Mouse (Mus musculus) heart, postnatal 25 days (tissue): ENCODE results near the gene Asns. TPM values are rescaled to one million over a fixed set of nuclear protein-coding genes. Genes with fewer than 3 reads are reported as not detected.

Experiments
- DNase-seq: peaks from one replicate; pipeline ENCODE4 v3.0.0; 2022; ENCODE audit warnings: low spot score
- intact Hi-C: fragments of 180-260 bp; cut with DNase I; formaldehyde crosslinking; loops from one replicate; pipeline ENCODE4 v1.15.1; 2025
- total RNA-seq, 2 experiments: library from RNA; stranded (reverse); gene quantifications; 2 replicates each; pipeline ENCODE4 v1.2.3; 2021

Asns gene
- 1 to 10 TPM; 3.7 to 4.4 TPM for total RNA-seq

- DNase-seq, result peak; percentile 33
- intact Hi-C loops, result no loop called here
These were observed at the start of gene Asns for GRCm38 (mm10) chr6:7692884-7693585. Asns (minus strand) TSS chr6:7693254.

- DNase-seq, result no peak
- intact Hi-C loops, result no loop called here
These were observed 48.7 kb upstream of the Asns start for GRCm38 (mm10) chr6:7741721-7742120.

GRCm38 (mm10) chr6:7737842-7738241 is 44.8 kb upstream of the Asns start:
- intact Hi-C loops, result loop anchor here (10.0 kb wide), 1 partner anchor 327 kb away; no protein-coding TSS in a partner anchor
- DNase-seq, result no peak

- intact Hi-C loops, result loop anchor here (2.0 to 10.0 kb wide), 7 partner anchors 109 to 1099 kb away; partner anchors contain the start of gene C1galt1
- DNase-seq, result peak; percentile 34
These were observed 40.0 kb upstream of the Asns start for GRCm38 (mm10) chr6:7732754-7733708.

GRCm38 (mm10) chr6:7732097-7732496 is 39.0 kb upstream of the Asns start:
- DNase-seq, result no peak
- intact Hi-C loops, result loop anchor here (2.0 to 10.0 kb wide), 7 partner anchors 110 to 1100 kb away; partner anchors contain the start of gene C1galt1

- intact Hi-C loops, result no loop called here
- DNase-seq, result no peak
These were observed 36.1 kb upstream of the Asns start for GRCm38 (mm10) chr6:7729128-7729527.

- intact Hi-C loops, result no loop called here
- no peak for DNase-seq
These were observed 35.2 kb upstream of the Asns start for GRCm38 (mm10) chr6:7728241-7728640.

GRCm38 (mm10) chr6:7716236-7716635 is 23.2 kb upstream of the Asns start:
- intact Hi-C loops, result no loop called here
- DNase-seq, result no peak

- intact Hi-C loops, result no loop called here
- DNase-seq, result no peak
These were observed 21.2 kb upstream of the Asns start for GRCm38 (mm10) chr6:7714230-7714629.

- no peak for DNase-seq
- intact Hi-C loops, result no loop called here
These were observed 18.8 kb upstream of the Asns start for GRCm38 (mm10) chr6:7711837-7712330.

GRCm38 (mm10) chr6:7708246-7708645 is 15.2 kb upstream of the Asns start:
- intact Hi-C loops, result no loop called here
- no peak for DNase-seq

GRCm38 (mm10) chr6:7706796-7707195 is 13.7 kb upstream of the Asns start:
- intact Hi-C loops, result no loop called here
- DNase-seq, result no peak

- no peak for DNase-seq
- intact Hi-C loops, result no loop called here
These were observed 5.1 kb upstream of the Asns start for GRCm38 (mm10) chr6:7697999-7698699.

- DNase-seq, result no peak
- intact Hi-C loops, result no loop called here
These were observed 4.1 kb upstream of the Asns start for GRCm38 (mm10) chr6:7697077-7697643.

GRCm38 (mm10) chr6:7696641-7697040 is 3.6 kb upstream of the Asns start:
- intact Hi-C loops, result no loop called here
- DNase-seq, result no peak

- no peak for DNase-seq
- intact Hi-C loops, result no loop called here
These were observed 2.8 kb upstream of the Asns start for GRCm38 (mm10) chr6:7695901-7696300.

GRCm38 (mm10) chr6:7693666-7694065 is 612 bp upstream of the Asns start:
- no peak for DNase-seq
- intact Hi-C loops, result no loop called here

- DNase-seq, result no peak
- intact Hi-C loops, result no loop called here
These were observed 603 bp downstream of the Asns start for GRCm38 (mm10) chr6:7692451-7692850.

- intact Hi-C loops, result no loop called here
These were observed 1.0 kb downstream of the Asns start for GRCm38 (mm10) chr6:7692037-7692436.

GRCm38 (mm10) chr6:7690456-7690855 is 2.6 kb downstream of the Asns start:
- DNase-seq, result no peak
- intact Hi-C loops, result no loop called here

More at GRCm38 (mm10) chr6:7692037-7692436, 1.0 kb downstream of the Asns start:
- no peak for DNase-seq
